Comparison of ENCODE assay signal across 16 mouse cellular contexts in genomic region chr10:18468396-18468795, GRCm38 (mm10).
DNase-seq lines count a peak whose midpoint lies in the region; ATAC-seq and TF ChIP-seq lines count a peak whose summit lies in the region.
"Had no signal": no experiment of that assay in that cellular context is flagged by ENCODE, and none has a peak within 500 bp of the region (broad histone marks: within the 10 kb centered on the region; RNA-seq: fewer than 3 reads in every experiment).

No protein-coding gene starts in this region.

- no peak overlapping the region for H3K4me3 ChIP-seq in forebrain, embryonic 15.5 days
- no peak overlapping the region for H3K4me3 ChIP-seq in forebrain, embryonic 14.5 days (ENCODE audit: low read depth, low read length)
- H3K4me3 ChIP-seq in kidney, postnatal 0 days (replicated peaks; ENCODE audit: low read depth, low read length): no peak overlapping the region
- no peak overlapping the region for H3K4me3 ChIP-seq in intestine, embryonic 15.5 days (replicated peaks)
- no peak overlapping the region for H3K4me3 ChIP-seq in small intestine, adult 2 months (ENCODE audit: low read depth, low read length)
- H3K4me3 ChIP-seq: embryonic facial prominence, embryonic 15.5 days; liver, embryonic 12.5 days had no signal

- H3K36me3 ChIP-seq in forebrain, embryonic 15.5 days: no peaks in the 10 kb centered on the region
- H3K36me3 ChIP-seq in forebrain, embryonic 14.5 days (ENCODE audit: control insufficient read depth, insufficient read depth, low read length): peaks cover 5% of the 10 kb centered on the region; the same call in 1 of the 2 replicates
- H3K36me3 ChIP-seq in kidney, postnatal 0 days (ENCODE audit: insufficient read depth, low read length): no peaks in the 10 kb centered on the region
- no peaks in the 10 kb centered on the region for H3K36me3 ChIP-seq in intestine, embryonic 15.5 days
- peaks cover 8% of the 10 kb centered on the region for H3K36me3 ChIP-seq in small intestine, adult 2 months (ENCODE audit: control insufficient read depth, insufficient read depth, low read length)
- H3K36me3 ChIP-seq: embryonic facial prominence, embryonic 15.5 days; liver, embryonic 12.5 days had no signal

- no peaks in the 10 kb centered on the region for H3K9me3 ChIP-seq in forebrain, embryonic 15.5 days
- no peaks in the 10 kb centered on the region for H3K9me3 ChIP-seq in forebrain, embryonic 14.5 days (replicated peaks; ENCODE audit: control insufficient read depth, low read length)
- H3K9me3 ChIP-seq in kidney, postnatal 0 days (replicated peaks; ENCODE audit: low read length): no peaks in the 10 kb centered on the region
- H3K9me3 ChIP-seq in intestine, embryonic 15.5 days: no peaks in the 10 kb centered on the region
- H3K9me3 ChIP-seq: embryonic facial prominence, embryonic 15.5 days; liver, embryonic 12.5 days had no signal

- H3K4me2 ChIP-seq in forebrain, embryonic 15.5 days (replicated peaks): no peak overlapping the region
- H3K4me2 ChIP-seq in forebrain, embryonic 14.5 days (ENCODE audit: low read length): no peak overlapping the region
- no peak overlapping the region for H3K4me2 ChIP-seq in kidney, postnatal 0 days (ENCODE audit: low read length)
- 0 out of 2 replicates have a peak overlapping the region, but pooled peaks have one; percentile 44 for H3K4me2 ChIP-seq in intestine, embryonic 15.5 days (replicated peaks)

- no peak for ATAC-seq in forebrain, embryonic 15.5 days (replicated peaks)
- no peak for ATAC-seq in forebrain, embryonic 14.5 days
- no peak for ATAC-seq in kidney, postnatal 0 days (replicated peaks; ENCODE audit: low FRiP score, low read depth)
- ATAC-seq in intestine, embryonic 15.5 days: peak; percentile 64
- ATAC-seq: liver, embryonic 12.5 days had no signal

- no peak overlapping the region for H3K9ac ChIP-seq in forebrain, embryonic 15.5 days (replicated peaks)
- no peak overlapping the region for H3K9ac ChIP-seq in forebrain, embryonic 14.5 days (ENCODE audit: low read length)
- no peak overlapping the region for H3K9ac ChIP-seq in kidney, postnatal 0 days (ENCODE audit: low read depth, low read length)
- H3K9ac ChIP-seq in intestine, embryonic 15.5 days: no peak overlapping the region
- H3K9ac ChIP-seq: embryonic facial prominence, embryonic 15.5 days; liver, embryonic 12.5 days had no signal

- H3K27ac ChIP-seq in forebrain, embryonic 15.5 days (replicated peaks): 0 out of 2 replicates have a peak overlapping the region, but pooled peaks have one; percentile 6
- H3K27ac ChIP-seq in forebrain, embryonic 14.5 days (ENCODE audit: low read depth, low read length): no peak overlapping the region
- 0 out of 2 replicates have a peak overlapping the region, but pooled peaks have one; percentile 73 for H3K27ac ChIP-seq in kidney, postnatal 0 days
- H3K27ac ChIP-seq in intestine, embryonic 15.5 days: peak overlapping the region; percentile 78
- peak overlapping the region; percentile 93 for H3K27ac ChIP-seq in small intestine, adult 2 months (ENCODE audit: insufficient read depth, low read depth, low read length)
- H3K27ac ChIP-seq: liver, embryonic 12.5 days had no signal

- DNase-seq in forebrain, embryonic 14.5 days (ENCODE audit: low spot score): no peak
- DNase-seq in kidney, postnatal 0 days (ENCODE audit: low spot score): no peak
- DNase-seq in kidney, postnatal 36 days: no peak
- DNase-seq in urinary bladder, adult 18-20 months (ENCODE audit: low spot score in 2 of 2): no peak
- DNase-seq: adrenal gland, postnatal 36 days; cerebellum, adult 2 months; cerebellum, postnatal 36 days; gastrocnemius, postnatal 36 days; lung, adult 2 months; lung, postnatal 36 days; right cerebral cortex, adult 18-20 months had no signal

- 35% methylated on average over 4 of the region's 4 CpGs for WGBS in forebrain, embryonic 15.5 days
- 27% methylated on average over 4 of the region's 4 CpGs for WGBS in forebrain, embryonic 14.5 days
- 36% methylated on average over 4 of the region's 4 CpGs for WGBS in kidney, postnatal 0 days
- WGBS in intestine, embryonic 15.5 days: 34% methylated on average over 4 of the region's 4 CpGs
- WGBS in small intestine, adult 2 months: 21% methylated on average over 4 of the region's 4 CpGs

- no peak for TF ChIP-seq POLR2A in small intestine, adult 2 months (IDR thresholded peaks at IDR 0.05; ENCODE audit: low read depth, low read length)

- peaks cover 33% of the 10 kb centered on the region for H3K4me1 ChIP-seq in forebrain, embryonic 15.5 days
- peaks cover 32% of the 10 kb centered on the region for H3K4me1 ChIP-seq in forebrain, embryonic 14.5 days (ENCODE audit: control insufficient read depth, insufficient read depth, low read length)
- H3K4me1 ChIP-seq in kidney, postnatal 0 days (replicated peaks; ENCODE audit: insufficient read depth, low read length): peaks cover 11% of the 10 kb centered on the region; the same call in 1 of the 2 replicates
- H3K4me1 ChIP-seq in intestine, embryonic 15.5 days (replicated peaks): peaks cover 12% of the 10 kb centered on the region; the same call in 1 of the 2 replicates
- H3K4me1 ChIP-seq in small intestine, adult 2 months (ENCODE audit: control insufficient read depth, insufficient read depth, insufficient read length, low read length): peaks cover 21% of the 10 kb centered on the region

- H3K27me3 ChIP-seq in forebrain, embryonic 15.5 days: no peaks in the 10 kb centered on the region
- H3K27me3 ChIP-seq in forebrain, embryonic 14.5 days (replicated peaks; ENCODE audit: control insufficient read depth, insufficient read depth, low read length): 0 out of 2 replicates have a peak, but pooled peaks cover 4% of the 10 kb centered on the region
- no peaks in the 10 kb centered on the region for H3K27me3 ChIP-seq in kidney, postnatal 0 days (ENCODE audit: insufficient read depth, low read length)
- H3K27me3 ChIP-seq in intestine, embryonic 15.5 days (replicated peaks): no peaks in the 10 kb centered on the region
- H3K27me3 ChIP-seq in small intestine, adult 2 months (ENCODE audit: control insufficient read depth, insufficient read depth, low read length): no peaks in the 10 kb centered on the region
- H3K27me3 ChIP-seq: embryonic facial prominence, embryonic 15.5 days; liver, embryonic 12.5 days had no signal

- TF ChIP-seq CTCF in kidney, postnatal 0 days (IDR thresholded peaks at IDR 0.05; ENCODE audit: low read depth): no peak
- no peak for TF ChIP-seq CTCF in small intestine, adult 2 months (IDR thresholded peaks at IDR 0.05; ENCODE audit: extremely low read depth, insufficient read length, insufficient replicate concordance, low read depth, low read length)
